Mouse (Mus musculus) liver, embryonic 14.5 days (tissue): ENCODE measurements around the gene Arfip1.

Source experiments
- CTCF ChIP-seq: IDR thresholded peaks from 2 replicates; pipeline ENCODE4 v1.5.1; 2016; ENCODE audit warnings: antibody characterized with exemption, low read depth, control low read depth
- EP300 ChIP-seq: IDR thresholded peaks from 2 replicates; pipeline ENCODE4 v1.6.1; 2016; ENCODE audit warnings: antibody characterized with exemption, low read depth

DNA sequence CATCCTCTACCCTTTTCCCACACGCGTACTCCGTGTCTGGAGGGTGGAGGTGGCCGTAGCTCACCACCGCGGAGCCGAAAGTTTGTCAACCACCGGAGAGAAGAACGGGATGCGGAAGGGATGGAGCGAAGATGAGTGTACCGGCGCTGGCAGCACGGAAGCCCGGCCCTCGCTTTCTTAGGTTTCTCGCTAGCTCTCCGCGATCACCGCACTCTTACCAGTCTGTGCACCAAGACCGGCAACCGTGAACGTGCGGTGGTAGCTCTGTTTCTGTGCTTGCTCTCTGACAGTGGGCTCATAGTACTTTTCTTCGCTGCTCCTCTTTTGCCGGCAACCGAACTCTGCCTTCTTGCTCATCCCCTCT lies 470 bp upstream of the Arfip1 start:
- TF ChIP-seq CTCF = no peak
- TF ChIP-seq EP300 = no peak
